8 mouse cellular contexts compared by ENCODE assay signal in genomic region chr17:88508846-88509508, GRCm38 (mm10). TPM values are rescaled to one million over a fixed set of nuclear protein-coding genes. Genes with fewer than 3 reads are reported as not detected.
DNase-seq lines count a peak whose midpoint lies in the region; ATAC-seq lines count a peak whose summit lies in the region.

No protein-coding gene starts in this region.

- no peaks in the 10 kb centered on the region for H3K9me3 ChIP-seq in hindbrain, embryonic 12.5 days (replicated peaks)
- H3K9me3 ChIP-seq in hindbrain, embryonic 14.5 days (ENCODE audit: control insufficient read depth, low read length) = no peaks in the 10 kb centered on the region
- no peaks in the 10 kb centered on the region for H3K9me3 ChIP-seq in heart, embryonic 15.5 days (replicated peaks)

- H3K36me3 ChIP-seq in hindbrain, embryonic 12.5 days = no peaks in the 10 kb centered on the region
- no peaks in the 10 kb centered on the region for H3K36me3 ChIP-seq in hindbrain, embryonic 14.5 days (replicated peaks; ENCODE audit: control insufficient read depth, insufficient read depth)
- H3K36me3 ChIP-seq in heart, embryonic 15.5 days = no peaks in the 10 kb centered on the region

- no peak overlapping the region for H3K9ac ChIP-seq in hindbrain, embryonic 12.5 days
- no peak overlapping the region for H3K9ac ChIP-seq in hindbrain, embryonic 14.5 days
- 0 out of 2 replicates have a peak overlapping the region, but pooled peaks have one; percentile 1 for H3K9ac ChIP-seq in heart, embryonic 15.5 days

- no peak for DNase-seq in hindbrain, embryonic 14.5 days (ENCODE audit: low spot score)
- peak; percentile 93 for DNase-seq in Muller cell, postnatal 12 days (ENCODE audit: inconsistent ontology term)
- DNase-seq in cerebellum, postnatal 25 days = peak; percentile 78 to 85
- DNase-seq in kidney, postnatal 4 days = peak; percentile 67 to 78
- DNase-seq in thymus, postnatal 36 days = peak; percentile 17 to 29

- no peak overlapping the region for H3K27ac ChIP-seq in hindbrain, embryonic 12.5 days
- H3K27ac ChIP-seq in hindbrain, embryonic 14.5 days = no peak overlapping the region
- H3K27ac ChIP-seq in heart, embryonic 15.5 days = 0 out of 2 replicates have a peak overlapping the region, but pooled peaks have one; percentile 1

- WGBS in hindbrain, embryonic 12.5 days = 36% methylated on average over 12 of the region's 12 CpGs
- 40% methylated on average over 12 of the region's 12 CpGs for WGBS in hindbrain, embryonic 14.5 days
- WGBS in heart, embryonic 15.5 days = 27% methylated on average over 12 of the region's 12 CpGs

- no peak overlapping the region for H3K4me3 ChIP-seq in hindbrain, embryonic 12.5 days
- no peak overlapping the region for H3K4me3 ChIP-seq in hindbrain, embryonic 14.5 days (replicated peaks; ENCODE audit: low read length)
- H3K4me3 ChIP-seq in heart, embryonic 15.5 days = peak overlapping the region; percentile 20

- H3K4me2 ChIP-seq in hindbrain, embryonic 12.5 days (replicated peaks) = no peak overlapping the region
- no peak overlapping the region for H3K4me2 ChIP-seq in hindbrain, embryonic 14.5 days (replicated peaks)
- peak overlapping the region; percentile 50 for H3K4me2 ChIP-seq in heart, embryonic 15.5 days

- H3K4me1 ChIP-seq in hindbrain, embryonic 12.5 days = peaks cover 13% of the 10 kb centered on the region
- peaks cover 5% of the 10 kb centered on the region for H3K4me1 ChIP-seq in hindbrain, embryonic 14.5 days (replicated peaks; ENCODE audit: control insufficient read depth, insufficient read depth, low read length)
- H3K4me1 ChIP-seq in heart, embryonic 15.5 days (replicated peaks) = peaks cover 15% of the 10 kb centered on the region

- ATAC-seq in hindbrain, embryonic 12.5 days (ENCODE audit: low FRiP score) = peak; percentile 15; the same call in 1 of the 2 replicates
- no peak for ATAC-seq in hindbrain, embryonic 14.5 days (ENCODE audit: low FRiP score)
- ATAC-seq in heart, embryonic 15.5 days (replicated peaks; ENCODE audit: insufficient number of reproducible peaks, insufficient read depth, low FRiP score, low read depth) = peak; percentile 55; the same call in 1 of the 2 replicates
- ATAC-seq in megakaryocyte progenitor cell, adult 5-6 weeks (replicated peaks; ENCODE audit: poor library complexity) = peak; percentile 96

- H3K27me3 ChIP-seq in hindbrain, embryonic 12.5 days = peaks cover 5% of the 10 kb centered on the region; the same call in 1 of the 2 replicates
- no peaks in the 10 kb centered on the region for H3K27me3 ChIP-seq in hindbrain, embryonic 14.5 days (ENCODE audit: control insufficient read depth, insufficient read depth, low read length)
- no peaks in the 10 kb centered on the region for H3K27me3 ChIP-seq in heart, embryonic 15.5 days

RNA-seq across cellular contexts. Expression of gene Ppp1r21, which starts 20.9 kb away (rescaled TPM):
- polyA plus RNA-seq in hindbrain, embryonic 12.5 days (2016; fragmentation: Nextera tagmentation; extraction: Ambion mirVana) = 25.9 and 28.2 TPM in 2 replicates
- polyA plus RNA-seq in hindbrain, embryonic 14.5 days (2014; fragmentation: Nextera tagmentation; extraction: Ambion mirVana) = 47.8 and 48.6 TPM in 2 replicates
- polyA plus RNA-seq in heart, embryonic 15.5 days (2015; fragmentation: Nextera tagmentation; extraction: Ambion mirVana) = 8.7 and 13.0 TPM in 2 replicates
- total RNA-seq in megakaryocyte progenitor cell, adult 5-6 weeks (2015) = 75.6 and 77.2 TPM in 2 replicates
- 83.1 and 85.8 TPM in 2 replicates for total RNA-seq in megakaryocyte progenitor cell, adult 5-6 weeks (2017)
